Mouse (Mus musculus): Measurements from ENCODE around the gene Emcn. TPM values are rescaled to one million over a fixed set of nuclear protein-coding genes. Genes with fewer than 3 reads are reported as not detected.

Gene Emcn
- total and polyA plus RNA-seq, 3 experiments: not detected

- H3K4me1 ChIP-seq (ENCODE audit: control insufficient read depth in 1 of 2, insufficient read depth in 2 of 2): no peaks in the 10 kb centered on the region
- dilution Hi-C loops (cut with MboI; ENCODE audit: extremely low pct_ligation_motif_present, extremely low pct_unique_long_range_greater_than_20kb, low sequenced_read_pairs): no loop called here
- H3K79me2 ChIP-seq (replicated peaks; ENCODE audit: control insufficient read depth, extremely low read depth, insufficient read depth, poor library complexity, severe bottlenecking): no peaks in the 10 kb centered on the region
- no peak overlapping the region for H3K9ac ChIP-seq (ENCODE audit: insufficient read depth, low read depth)
- no peak overlapping the region for H3K4me3 ChIP-seq (replicated peaks in 1 of 3; ENCODE audit: low read depth in 2 of 3, low read length in 2 of 3, poor library complexity in 1 of 3)
- in situ Hi-C loops (cut with MboI; ENCODE audit: low pct_ligation_motif_present, low pct_unique_long_range_greater_than_20kb, low sequenced_read_pairs): loop anchor here (25.0 kb wide), 1 partner anchor 1528 kb away; no protein-coding TSS in a partner anchor
- no peaks in the 10 kb centered on the region for H3K27me3 ChIP-seq (replicated peaks)
- no peaks in the 10 kb centered on the region for H3K36me3 ChIP-seq (replicated peaks in 1 of 2; ENCODE audit: control insufficient read depth in 1 of 2, insufficient read depth in 1 of 2, low read length in 1 of 2)
- TF ChIP-seq EP300 (IDR thresholded peaks at IDR 0.05; ENCODE audit: low read length) (no peak), NRF1 (IDR thresholded peaks at IDR 0.05; ENCODE audit: low read depth, low read length) (no peak), CTCF (conservative IDR thresholded peaks at IDR 0.05 in 1 of 2, IDR thresholded peaks at IDR 0.05 in 1 of 2; ENCODE audit: low read depth in 2 of 2, low read length in 2 of 2) (no peak), MAZ (IDR thresholded peaks at IDR 0.05; ENCODE audit: low read depth, low read length) (no peak), MAX (IDR thresholded peaks at IDR 0.05; ENCODE audit: low read length) (no peak), ELF1 (IDR thresholded peaks at IDR 0.05; ENCODE audit: low read depth, low read length) (no peak), ZKSCAN1 (IDR thresholded peaks at IDR 0.05; ENCODE audit: borderline replicate concordance, low read depth, low read length) (no peak), POLR2A (IDR thresholded peaks at IDR 0.05; ENCODE audit: low read depth, low read length) (no peak), TBP (conservative IDR thresholded peaks at IDR 0.05; ENCODE audit: low read depth, low read length) (no peak)
- no peak for DNase-seq (ENCODE audit: extremely low read depth)
- no peak overlapping the region for H3K27ac ChIP-seq (ENCODE audit: insufficient read depth, low read depth)
- H3K9me3 ChIP-seq (replicated peaks; ENCODE audit: low read length): no peaks in the 10 kb centered on the region
- no peak overlapping the region for H3K4me2 ChIP-seq (ENCODE audit: insufficient read depth, low read depth, poor library complexity, severe bottlenecking)
These were observed 74.7 kb downstream of the Emcn start for GRCm38 (mm10) chr3:137415451-137416086.

GRCm38 (mm10) chr3:137418636-137419035 is 77.8 kb downstream of the Emcn start:
- H3K9ac ChIP-seq (ENCODE audit: insufficient read depth, low read depth): no peak overlapping the region
- in situ Hi-C loops (cut with MboI; ENCODE audit: low pct_ligation_motif_present, low pct_unique_long_range_greater_than_20kb, low sequenced_read_pairs): loop anchor here (25.0 kb wide), 1 partner anchor 1531 kb away; no protein-coding TSS in a partner anchor
- no peak for TF ChIP-seq TCF12 (IDR thresholded peaks at IDR 0.05; ENCODE audit: low read depth, low read length)
- 0 out of 2 replicates have a peak, but pooled peaks have one; percentile 28 for TF ChIP-seq ELF1 (IDR thresholded peaks at IDR 0.05; ENCODE audit: low read depth, low read length)
- TF ChIP-seq ZNF384 (IDR thresholded peaks at IDR 0.05; ENCODE audit: low read depth, low read length): no peak
- TF ChIP-seq TBP (conservative IDR thresholded peaks at IDR 0.05; ENCODE audit: low read depth, low read length): no peak
- no peak for TF ChIP-seq CHD2 (IDR thresholded peaks at IDR 0.05; ENCODE audit: low read length)
- TF ChIP-seq ZC3H11A (IDR thresholded peaks at IDR 0.05; ENCODE audit: low read depth, low read length): peak; percentile 91
- no peak for TF ChIP-seq UBTF (IDR thresholded peaks at IDR 0.05; ENCODE audit: low read depth, low read length)
- no peak for TF ChIP-seq MXI1 (IDR thresholded peaks at IDR 0.05; ENCODE audit: low read depth, low read length)
- TF ChIP-seq PAX5 (IDR thresholded peaks at IDR 0.05; ENCODE audit: low read length): no peak
- peak; percentile 45; the same call in 1 of the 2 replicates for TF ChIP-seq JUND (conservative IDR thresholded peaks at IDR 0.05; ENCODE audit: low read depth, low read length)
- no peak for TF ChIP-seq USF2 (conservative IDR thresholded peaks at IDR 0.05; ENCODE audit: low read depth, low read length)
- TF ChIP-seq RAD21 (IDR thresholded peaks at IDR 0.05; ENCODE audit: low read depth, low read length): peak; percentile 99
- TF ChIP-seq POLR2A (IDR thresholded peaks at IDR 0.05; ENCODE audit: low read depth, low read length): no peak
- TF ChIP-seq ZKSCAN1 (IDR thresholded peaks at IDR 0.05; ENCODE audit: borderline replicate concordance, low read depth, low read length): no peak
- TF ChIP-seq MYC (IDR thresholded peaks at IDR 0.05; ENCODE audit: low read depth, low read length): no peak
- TF ChIP-seq MEF2A (IDR thresholded peaks at IDR 0.05; ENCODE audit: borderline replicate concordance, low read depth, low read length): no peak
- TF ChIP-seq ZMIZ1 (IDR thresholded peaks at IDR 0.05; ENCODE audit: low read depth, low read length): no peak
- no peak for TF ChIP-seq E2F4 (IDR thresholded peaks at IDR 0.05; ENCODE audit: insufficient replicate concordance, low read depth, low read length)
- no peak for TF ChIP-seq BHLHE40 (IDR thresholded peaks at IDR 0.05; ENCODE audit: low read depth, low read length)
- 0 out of 2 replicates have a peak, but pooled peaks have one; percentile 19 for TF ChIP-seq IRF4 (IDR thresholded peaks at IDR 0.05; ENCODE audit: low read depth, low read length)
- TF ChIP-seq POLR2AphosphoS2 (IDR thresholded peaks at IDR 0.05; ENCODE audit: low read depth, low read length): no peak
- TF ChIP-seq NRF1 (IDR thresholded peaks at IDR 0.05; ENCODE audit: low read depth, low read length): no peak
- no peak for TF ChIP-seq JUN (IDR thresholded peaks at IDR 0.05; ENCODE audit: insufficient read depth, low read depth, low read length)
- no peak for TF ChIP-seq USF1 (IDR thresholded peaks at IDR 0.05; ENCODE audit: low read depth, low read length)
- TF ChIP-seq CTCF (conservative IDR thresholded peaks at IDR 0.05 in 1 of 2, IDR thresholded peaks at IDR 0.05 in 1 of 2; ENCODE audit: low read depth in 2 of 2, low read length in 2 of 2): peak; percentile 71 to 90
- TF ChIP-seq SIN3A (IDR thresholded peaks at IDR 0.05; ENCODE audit: low read length): 0 out of 2 replicates have a peak, but pooled peaks have one; percentile 46
- no peak for TF ChIP-seq RCOR1 (conservative IDR thresholded peaks at IDR 0.05; ENCODE audit: low read depth, low read length)
- peak; percentile 58; the same call in 1 of the 2 replicates for TF ChIP-seq MAX (IDR thresholded peaks at IDR 0.05; ENCODE audit: low read length)
- no peak for TF ChIP-seq GABPA (IDR thresholded peaks at IDR 0.05; ENCODE audit: insufficient replicate concordance, low read depth, low read length)

More at GRCm38 (mm10) chr3:137418636-137419035, 77.8 kb downstream of the Emcn start:
- Histone ChIP-seq H3K4me1 (ENCODE audit: control insufficient read depth in 1 of 2, insufficient read depth in 2 of 2) (no peaks in the 10 kb centered on the region), H3K4me3 (replicated peaks in 1 of 3; ENCODE audit: low read depth in 2 of 3, low read length in 2 of 3, poor library complexity in 1 of 3) (no peak overlapping the region), H3K9me3 (replicated peaks; ENCODE audit: low read length) (no peaks in the 10 kb centered on the region), H3K27me3 (replicated peaks) (no peaks in the 10 kb centered on the region), H3K79me2 (replicated peaks; ENCODE audit: control insufficient read depth, extremely low read depth, insufficient read depth, poor library complexity, severe bottlenecking) (no peaks in the 10 kb centered on the region), H3K4me2 (ENCODE audit: insufficient read depth, low read depth, poor library complexity, severe bottlenecking) (no peak overlapping the region), H3K27ac (ENCODE audit: insufficient read depth, low read depth) (no peak overlapping the region), H3K36me3 (replicated peaks in 1 of 2; ENCODE audit: control insufficient read depth in 1 of 2, insufficient read depth in 1 of 2, low read length in 1 of 2) (no peaks in the 10 kb centered on the region)
- peak; percentile 54 for DNase-seq (ENCODE audit: extremely low read depth)
- dilution Hi-C loops (cut with MboI; ENCODE audit: extremely low pct_ligation_motif_present, extremely low pct_unique_long_range_greater_than_20kb, low sequenced_read_pairs): no loop called here
